Mouse (Mus musculus) T-helper 17 cell (primary cell): ENCODE data around the gene Hist1h2ap.

Source experiments
- in situ Hi-C, 2 experiments: fragments of 300-600 bp; cut with MboI, MseI; formaldehyde crosslinking; loops; 1 replicate in 1 of 2; 2 replicates in 1 of 2; pipeline ENCODE4 v1.15.1; 2025; ENCODE audit warnings: high pct_unique_total_duplicates in 2 of 2

Hist1h2ap gene

GRCm38 (mm10) chr13:21833461-21833860 is at the start of gene Hist1h2ap, which contains the start of gene Hist1h2br:
TSS of gene Hist1h2ap (minus strand) at chr13:21833507.
TSS of gene Hist1h2br (plus strand) at chr13:21833743.
- in situ Hi-C loops = loop anchor here in 1 of 2 experiments (10.0 kb wide), 1 partner anchor 99 kb away; the partner anchor contains the start of gene Hist1h4j

- in situ Hi-C loops = loop anchor here in 1 of 2 experiments (10.0 to 25.0 kb wide), 2 partner anchors 592 to 1429 kb away; partner anchors contain the start of gene Vmn1r201
These were observed 49.6 kb upstream of the Hist1h2ap start for GRCm38 (mm10) chr13:21882760-21883405.

GRCm38 (mm10) chr13:21881878-21882669 is 48.8 kb upstream of the Hist1h2ap start:
- in situ Hi-C loops = loop anchor here in 1 of 2 experiments (10.0 to 25.0 kb wide), 2 partner anchors 593 to 1430 kb away; partner anchors contain the start of gene Vmn1r201

GRCm38 (mm10) chr13:21880735-21881134 is 47.4 kb upstream of the Hist1h2ap start:
- in situ Hi-C loops = loop anchor here in 1 of 2 experiments (10.0 to 25.0 kb wide), 2 partner anchors 594 to 1432 kb away; partner anchors contain the start of gene Vmn1r201

GRCm38 (mm10) chr13:21865503-21865902 is 32.2 kb upstream of the Hist1h2ap start:
- in situ Hi-C loops = loop anchor here in 1 of 2 experiments (25.0 kb wide), 1 partner anchor 1422 kb away; no protein-coding TSS in a partner anchor

GRCm38 (mm10) chr13:21861608-21862007 is 28.3 kb upstream of the Hist1h2ap start:
- in situ Hi-C loops = loop anchor here in 1 of 2 experiments (25.0 kb wide), 1 partner anchor 1426 kb away; no protein-coding TSS in a partner anchor

GRCm38 (mm10) chr13:21855698-21856162 is 22.4 kb upstream of the Hist1h2ap start:
- in situ Hi-C loops = loop anchor here (10.0 to 25.0 kb wide), 2 partner anchors 169 to 1432 kb away; no protein-coding TSS in a partner anchor

GRCm38 (mm10) chr13:21855146-21855545 is 21.8 kb upstream of the Hist1h2ap start:
- in situ Hi-C loops = loop anchor here (10.0 to 25.0 kb wide), 2 partner anchors 170 to 1432 kb away; no protein-coding TSS in a partner anchor

GRCm38 (mm10) chr13:21852215-21852945 is 19.1 kb upstream of the Hist1h2ap start:
- in situ Hi-C loops = loop anchor here (5.0 to 25.0 kb wide), 4 partner anchors 50 to 1435 kb away; no protein-coding TSS in a partner anchor

- in situ Hi-C loops = loop anchor here (5.0 to 25.0 kb wide), 4 partner anchors 48 to 1437 kb away; no protein-coding TSS in a partner anchor
These were observed 17.4 kb upstream of the Hist1h2ap start for GRCm38 (mm10) chr13:21850696-21851095.

- in situ Hi-C loops = loop anchor here in 1 of 2 experiments (5.0 kb wide), 1 partner anchor 51 kb away; no protein-coding TSS in a partner anchor
These were observed 14.6 kb upstream of the Hist1h2ap start for GRCm38 (mm10) chr13:21847883-21848282.

- in situ Hi-C loops = loop anchor here in 1 of 2 experiments (5.0 kb wide), 1 partner anchor 49 kb away; no protein-coding TSS in a partner anchor
These were observed 13.0 kb upstream of the Hist1h2ap start for GRCm38 (mm10) chr13:21846356-21846755.

- in situ Hi-C loops = loop anchor here in 1 of 2 experiments (5.0 kb wide), 1 partner anchor 108 kb away; no protein-coding TSS in a partner anchor
These were observed 7.2 kb upstream of the Hist1h2ap start for GRCm38 (mm10) chr13:21840508-21840907.

GRCm38 (mm10) chr13:21831418-21832394 is 1.6 kb downstream of the Hist1h2ap start, which contains the start of gene Hist1h4n:
TSS of gene Hist1h4n (minus strand) at chr13:21832196.
- in situ Hi-C loops = loop anchor here in 1 of 2 experiments (10.0 kb wide), 1 partner anchor 97 kb away; the partner anchor contains the start of gene Hist1h4j

- in situ Hi-C loops = loop anchor here in 1 of 2 experiments (10.0 kb wide), 1 partner anchor 96 kb away; the partner anchor contains the start of gene Hist1h4j
These were observed 3.0 kb downstream of the Hist1h2ap start for GRCm38 (mm10) chr13:21830344-21830743.

- in situ Hi-C loops = loop anchor here in 1 of 2 experiments (10.0 kb wide), 1 partner anchor 206 kb away; the partner anchor contains the start of genes Hist1h2ah and Hist1h2bk
These were observed 4.8 kb downstream of the Hist1h2ap start for GRCm38 (mm10) chr13:21828511-21828910.

GRCm38 (mm10) chr13:21820082-21820890 is 13.0 kb downstream of the Hist1h2ap start:
- in situ Hi-C loops = loop anchor here (5.0 to 25.0 kb wide), 3 partner anchors 212 to 1742 kb away; partner anchors contain the start of genes Hist1h1d (in 1 of the 2), Hist1h2ad (in 1 of the 2), Hist1h2ae (in 1 of the 2) and Hist1h2ah (in 1 of the 2)
